Mouse (Mus musculus) telencephalon, adult 2 months (tissue): Measurements from ENCODE around the gene Cul9.

Experiments used
- DNase-seq: peaks from one replicate; pipeline ENCODE4 v3.0.0-alpha.2; 2011; ENCODE audit warnings: low read depth, low spot score

The Cul9 gene

DNA sequence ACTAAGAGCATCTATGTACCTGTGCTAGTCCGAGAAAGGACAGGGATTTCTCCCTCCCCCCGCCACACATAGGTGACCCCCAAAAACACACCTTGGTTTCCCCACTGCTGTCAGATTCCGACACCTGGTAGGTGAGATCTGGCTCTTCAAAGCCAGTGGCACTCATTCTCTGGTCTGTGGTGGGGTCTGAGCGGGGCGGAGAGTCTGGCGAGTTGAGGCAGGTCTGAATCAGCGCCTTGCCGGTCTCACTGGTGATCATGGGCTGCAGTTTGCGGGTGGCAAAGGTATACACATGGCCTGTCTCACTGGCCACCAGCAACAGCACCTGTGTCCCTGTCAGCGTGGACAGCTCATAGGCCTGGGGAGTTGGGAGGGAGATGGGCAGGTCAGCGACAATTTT is 7.3 kb upstream of the Cul9 start:
- DNase-seq: no peak

DNA sequence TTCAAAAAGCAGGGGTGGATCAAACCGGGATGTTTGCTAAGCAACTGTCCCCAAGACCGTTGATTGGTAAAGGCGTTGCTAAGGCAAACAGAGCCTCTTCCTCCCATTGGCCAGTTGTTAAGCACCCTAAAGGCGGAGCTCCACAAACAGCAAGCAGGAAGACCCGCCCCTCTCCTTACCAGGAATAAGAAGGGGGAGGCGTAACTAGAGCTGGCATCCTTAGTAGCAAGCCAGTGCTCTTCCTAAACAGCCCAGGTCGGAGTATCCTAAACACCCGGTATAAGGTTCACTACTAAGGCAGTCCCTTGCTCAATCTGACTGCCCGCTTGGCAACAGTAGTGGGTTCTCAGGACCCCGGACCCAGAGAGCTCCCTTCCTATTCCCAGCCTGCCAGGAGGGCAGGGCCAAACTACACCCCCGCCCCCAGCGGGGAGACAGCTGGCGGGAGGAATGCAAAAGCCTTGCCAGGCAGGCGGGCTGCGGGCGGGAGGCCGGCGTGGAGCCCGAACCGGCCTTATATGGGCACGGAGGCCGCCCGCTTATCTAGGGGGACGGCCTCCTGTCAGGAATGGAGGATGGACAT is 6.7 kb upstream of the Cul9 start:
- DNase-seq: peak; percentile 97

GRCm38 (mm10) chr17:46552151-46552550 is 6.0 kb upstream of the Cul9 start:
- no peak for DNase-seq

DNA sequence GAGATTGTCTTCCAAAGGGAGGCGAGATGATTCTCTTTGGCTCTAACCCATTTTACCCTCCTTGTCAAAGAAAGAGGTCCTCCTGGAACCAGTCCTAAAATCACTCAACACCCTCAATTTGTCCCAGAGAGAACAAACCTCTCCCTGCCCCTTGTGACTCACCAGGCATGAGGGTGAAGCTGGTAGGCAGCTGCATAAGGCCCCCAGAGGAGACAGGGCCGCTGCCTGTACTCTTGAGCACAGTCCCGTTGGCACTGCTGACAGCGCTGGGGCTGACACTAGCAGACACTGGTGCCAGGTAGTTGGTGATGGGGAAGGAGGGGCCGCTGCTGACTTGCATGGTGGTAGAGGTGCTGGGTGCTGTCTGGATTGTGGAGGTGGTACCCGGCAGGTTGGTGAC is 5.2 kb upstream of the Cul9 start:
- no peak for DNase-seq

GRCm38 (mm10) chr17:46550904-46551303 is 4.7 kb upstream of the Cul9 start:
- DNase-seq: no peak

DNA sequence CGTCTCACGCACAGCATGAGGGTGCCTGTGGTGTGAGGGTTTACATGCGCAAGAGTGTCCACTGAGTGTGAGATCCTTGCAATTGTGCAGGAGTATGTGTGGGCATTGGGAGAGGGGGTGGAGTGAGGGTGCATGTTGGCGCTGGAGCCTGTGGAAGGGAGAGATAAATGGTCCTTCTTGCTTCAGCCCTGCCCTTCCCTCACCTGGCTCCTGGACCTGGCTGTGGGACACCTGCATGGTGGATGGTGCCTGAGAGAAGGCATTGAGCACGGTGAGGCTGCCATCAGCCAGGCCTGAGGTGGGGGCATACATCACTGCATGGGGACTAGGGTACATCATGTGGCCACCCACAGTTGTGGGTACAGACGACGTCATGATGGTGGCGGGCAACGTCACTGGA is 3.5 kb upstream of the Cul9 start:
- no peak for DNase-seq

- DNase-seq: no peak
These were observed 3.0 kb upstream of the Cul9 start for GRCm38 (mm10) chr17:46549193-46549592.

DNA sequence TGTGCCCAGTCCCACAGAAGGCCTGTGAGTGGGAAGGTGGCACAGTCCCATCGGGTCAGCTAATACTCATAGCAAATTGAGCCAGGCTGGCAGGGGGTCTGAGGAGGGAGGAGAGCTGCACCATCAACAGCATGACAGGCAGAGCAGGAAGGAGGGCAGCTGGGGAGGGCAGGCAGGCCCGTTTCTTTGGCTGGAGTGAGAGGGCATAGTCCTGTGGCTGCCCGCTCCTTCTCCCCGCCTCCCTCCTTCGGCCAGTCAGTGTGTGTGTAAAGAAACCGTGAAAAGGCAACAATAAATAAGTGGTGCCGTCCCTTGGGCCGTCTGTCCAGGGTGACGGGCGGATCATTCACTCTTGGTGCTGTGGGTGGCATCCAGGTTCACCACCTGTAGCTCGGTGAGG is 2.6 kb upstream of the Cul9 start:
- no peak for DNase-seq

DNA sequence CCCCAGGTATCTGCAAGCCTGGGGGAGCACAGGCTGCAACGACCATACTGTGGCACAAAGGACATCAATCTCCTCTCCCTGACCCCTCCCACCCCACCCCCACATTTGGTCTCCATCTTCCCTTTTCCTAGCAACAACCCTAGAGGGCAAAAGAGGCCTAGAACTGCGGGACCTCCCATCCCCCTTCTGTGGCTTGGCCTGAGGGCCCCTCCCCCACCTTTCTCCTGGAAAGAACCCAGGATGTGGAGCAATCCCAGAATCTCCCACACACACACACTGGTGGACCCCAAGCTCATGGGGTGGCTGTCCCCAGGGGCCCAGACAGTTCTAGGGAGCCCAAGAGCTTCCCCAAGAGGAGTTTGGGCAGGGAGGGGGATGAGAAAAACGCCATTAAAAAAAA is 1.7 kb upstream of the Cul9 start:
- no peak for DNase-seq

DNA sequence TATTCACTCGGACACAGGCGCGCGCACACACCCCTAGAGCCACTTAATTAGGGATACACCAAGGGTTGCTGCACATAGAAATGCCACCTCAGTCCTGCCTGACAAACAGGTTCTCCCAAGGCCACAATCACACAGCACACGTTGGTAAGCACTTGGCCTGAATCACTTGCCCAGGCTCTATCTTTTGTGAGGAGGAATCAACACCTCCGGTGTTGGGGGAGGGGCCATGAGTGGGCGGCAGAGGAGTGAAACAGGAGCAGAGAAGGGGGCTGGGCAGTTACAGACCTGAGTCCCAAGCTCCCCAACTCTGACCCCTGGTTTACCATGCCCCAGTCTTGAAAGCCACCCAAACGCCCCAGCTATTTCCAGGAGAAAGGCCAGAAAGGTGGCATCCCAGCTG is 807 bp upstream of the Cul9 start:
- no peak for DNase-seq

GRCm38 (mm10) chr17:46546591-46546990 is 403 bp upstream of the Cul9 start:
- no peak for DNase-seq

GRCm38 (mm10) chr17:46543661-46544060 is 2.5 kb downstream of the Cul9 start:
- DNase-seq: no peak

- peak; percentile 15 for DNase-seq
These were observed 20.4 kb downstream of the Cul9 start for GRCm38 (mm10) chr17:46525579-46526307.

GRCm38 (mm10) chr17:46525065-46525464 is 21.1 kb downstream of the Cul9 start:
- DNase-seq: no peak

DNA sequence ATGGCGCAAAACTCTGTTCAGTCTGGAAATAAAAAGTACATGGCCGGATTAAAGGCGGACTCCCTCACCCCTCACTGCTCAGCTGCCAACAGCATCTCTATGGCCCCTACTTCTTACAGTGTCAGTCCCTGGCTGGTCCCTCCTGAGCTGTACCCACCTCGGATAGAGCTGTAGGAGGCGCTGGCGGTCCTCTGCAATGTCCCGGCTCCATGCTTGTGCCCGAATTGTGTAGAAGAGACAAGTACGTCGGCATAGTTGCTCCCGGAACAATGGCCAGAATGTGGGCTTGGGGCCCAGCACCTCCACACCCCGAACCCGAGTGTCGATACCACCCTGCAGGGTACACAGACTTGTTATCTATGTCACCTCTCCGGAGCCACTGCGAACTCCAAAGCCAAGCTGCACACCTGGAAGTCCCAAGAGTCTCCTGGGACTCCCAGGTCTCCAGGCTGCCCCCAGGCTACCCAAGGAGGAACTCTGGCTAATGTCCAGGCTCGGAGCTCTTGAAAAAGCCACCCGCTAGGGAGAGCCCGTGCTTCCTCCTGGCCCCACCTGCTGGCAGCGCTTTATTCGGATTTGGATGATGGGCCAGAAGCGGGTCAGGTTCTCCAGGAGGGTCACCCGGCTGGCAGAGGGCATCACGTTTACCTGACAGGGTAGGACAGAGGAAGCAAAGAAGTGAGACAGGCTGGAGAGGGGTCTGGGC is 24.1 kb downstream of the Cul9 start:
- DNase-seq: no peak

- DNase-seq: no peak
These were observed 25.0 kb downstream of the Cul9 start for GRCm38 (mm10) chr17:46521174-46521573.

DNA sequence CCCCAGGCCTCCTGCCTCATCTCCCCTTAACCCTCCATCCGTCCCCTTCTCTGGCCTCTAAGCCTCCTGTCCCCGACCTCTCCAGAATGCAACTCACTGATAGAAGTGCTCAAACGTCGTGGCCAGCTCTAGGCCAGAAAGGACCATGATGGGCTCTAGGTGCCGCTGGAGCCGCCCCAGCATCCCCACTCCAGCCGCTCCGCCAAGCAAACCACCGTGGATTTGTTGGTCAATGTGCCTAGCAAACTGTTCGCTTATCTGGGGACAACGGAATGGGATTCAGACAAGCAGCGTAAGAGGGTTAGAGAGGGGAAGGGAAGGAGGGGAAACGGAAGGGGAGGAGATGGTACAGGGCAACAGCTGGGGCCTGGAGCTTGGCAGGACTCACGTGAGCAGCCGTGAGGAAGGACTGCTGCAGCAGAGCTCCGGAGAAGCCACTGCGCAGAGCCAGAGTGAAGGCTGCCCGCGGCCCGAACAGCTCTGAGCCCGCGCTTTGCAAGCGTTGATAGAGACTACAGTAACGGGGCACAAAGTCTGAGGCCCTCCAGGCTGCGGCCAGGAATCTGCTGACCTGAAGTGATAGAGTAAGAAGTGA is 25.7 kb downstream of the Cul9 start:
- no peak for DNase-seq

DNA sequence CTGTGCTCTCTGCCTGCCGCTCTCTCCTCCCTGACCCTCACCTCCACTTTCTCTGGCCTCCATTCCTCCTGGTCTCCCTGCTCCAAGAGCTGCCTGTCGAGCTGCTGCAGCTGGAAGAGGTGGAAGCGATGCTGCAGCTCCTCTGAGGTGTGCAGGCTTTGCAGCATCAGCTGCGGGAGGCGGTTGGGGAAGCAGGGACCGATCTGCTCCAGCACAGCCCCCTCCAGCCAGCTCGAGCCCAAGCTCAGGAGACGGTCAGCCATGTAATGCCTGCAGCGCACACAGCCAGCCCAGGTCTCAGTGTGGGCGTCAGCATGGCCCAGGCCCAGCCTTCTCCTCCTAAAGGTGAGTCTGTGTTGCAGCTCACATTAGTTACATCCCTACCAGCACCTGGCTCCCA is 26.2 kb downstream of the Cul9 start:
- no peak for DNase-seq

- no peak for DNase-seq
These were observed 32.9 kb downstream of the Cul9 start for GRCm38 (mm10) chr17:46513329-46513728.

DNA sequence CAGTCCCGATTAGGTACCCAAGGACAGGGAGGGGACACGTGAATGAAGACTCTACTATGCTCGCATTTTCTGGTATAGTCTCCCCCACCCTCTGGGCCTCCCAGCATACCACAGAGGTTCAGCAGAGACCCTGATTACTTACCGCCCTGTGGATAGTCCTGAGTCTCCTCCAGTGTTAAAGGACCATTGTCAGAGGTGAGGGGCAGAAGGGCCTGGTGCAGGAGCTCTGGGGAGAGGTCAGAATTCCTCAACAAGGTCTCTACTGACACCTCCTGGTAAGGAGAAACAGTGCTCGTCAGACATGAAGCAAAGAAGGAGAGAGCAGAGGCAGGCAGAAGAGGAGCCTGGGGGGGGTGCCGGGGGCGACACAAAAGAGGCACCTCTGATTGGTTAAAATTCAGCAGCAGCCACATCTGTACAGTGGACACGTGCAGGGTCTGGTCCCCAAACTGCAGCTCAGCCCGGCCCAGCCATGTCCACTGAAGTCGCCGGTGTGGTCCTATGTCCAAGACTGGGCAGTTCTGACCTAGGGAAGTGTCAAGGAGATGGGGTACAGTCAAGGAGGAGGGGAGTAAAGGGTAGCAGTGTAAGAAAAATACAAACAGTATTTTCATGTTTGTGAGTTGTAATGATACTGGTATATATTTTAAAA is 35.0 kb downstream of the Cul9 start:
- DNase-seq: no peak

GRCm38 (mm10) chr17:46505617-46506016 is 40.6 kb downstream of the Cul9 start:
- no peak for DNase-seq
